Mouse (Mus musculus) left cerebral cortex, postnatal 25 days (tissue): Measurements from ENCODE around the gene Rnf169. TPM values are rescaled to one million over a fixed set of nuclear protein-coding genes. Genes with fewer than 3 reads are reported as not detected.

Experiments
- total RNA-seq, 2 experiments: library from RNA; stranded (reverse); gene quantifications; 2 replicates each; pipeline ENCODE4 v1.2.3; 2021

Rnf169 gene
- total RNA-seq, 2 experiments from 2014 or later: 45.6 to 50.8 TPM

Other genes with a start within 250 kb of the Rnf169 start
- gene Olfr521, start 216.9 kb downstream of the Rnf169 start, total RNA-seq: not detected
- gene Neu3, start 152.0 kb downstream of the Rnf169 start, total RNA-seq: 1 to 10 TPM; 2.8 to 2.9 TPM
- gene Xrra1, start 121.3 kb downstream of the Rnf169 start, total RNA-seq: 1 to 10 TPM in 1 of 2 experiments, under 1 TPM in 1; 0.78 to 1.2 TPM
- 100 to 1,000 TPM in 1 of 2 experiments, 10 to 100 TPM in 1; 93.5 to 102 TPM for gene Spcs2, start 117.0 kb downstream of the Rnf169 start, total RNA-seq
- gene Chrdl2, start 25.7 kb upstream of the Rnf169 start, total RNA-seq: under 1 TPM in 1 of 2 experiments, not detected in 1; 0.41 TPM
- 10 to 100 TPM; 32.9 to 35.7 TPM for gene Pold3, start 141.1 kb upstream of the Rnf169 start, total RNA-seq
- gene Lipt2, start 178.8 kb upstream of the Rnf169 start, total RNA-seq: 1 to 10 TPM; 4.9 to 5.4 TPM
- gene Kcne3, start 196.1 kb upstream of the Rnf169 start, total RNA-seq: not detected
- 100 to 1,000 TPM; 303 to 336 TPM for gene Pgm2l1, start 246.9 kb upstream of the Rnf169 start, total RNA-seq